Mouse (Mus musculus): Measurements from ENCODE around the gene Slc7a14. TPM values are rescaled to one million over a fixed set of nuclear protein-coding genes. Genes with fewer than 3 reads are reported as not detected.
A peak's percentile ranks its signal among the peaks of the same experiment; 100 is the strongest.

Slc7a14 gene
- total RNA-seq, 1 experiment from 2014 or later = not detected

DNA sequence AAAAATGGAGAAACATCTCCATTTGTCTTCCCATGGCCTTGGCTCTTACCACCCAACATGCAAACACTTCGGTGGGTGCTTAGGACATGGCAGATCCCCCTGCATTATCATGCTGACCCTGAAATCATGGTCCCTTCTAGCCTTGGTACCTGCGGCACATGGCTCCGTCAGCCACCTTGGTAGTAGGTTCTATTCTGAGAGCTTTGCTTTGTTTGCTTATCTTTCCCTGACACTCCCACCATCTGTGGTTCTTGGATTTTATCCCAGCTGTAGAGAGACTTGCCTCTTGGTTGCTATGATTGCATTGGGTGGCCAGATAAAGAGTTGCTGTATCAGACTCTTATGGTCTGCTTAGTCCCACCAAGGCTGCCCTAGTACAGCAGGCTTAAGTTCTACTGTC is 46.6 kb downstream of the Slc7a14 start:
- no peak for ATAC-seq (replicated peaks; ENCODE audit: low read depth, poor library complexity, severe bottlenecking)

DNA sequence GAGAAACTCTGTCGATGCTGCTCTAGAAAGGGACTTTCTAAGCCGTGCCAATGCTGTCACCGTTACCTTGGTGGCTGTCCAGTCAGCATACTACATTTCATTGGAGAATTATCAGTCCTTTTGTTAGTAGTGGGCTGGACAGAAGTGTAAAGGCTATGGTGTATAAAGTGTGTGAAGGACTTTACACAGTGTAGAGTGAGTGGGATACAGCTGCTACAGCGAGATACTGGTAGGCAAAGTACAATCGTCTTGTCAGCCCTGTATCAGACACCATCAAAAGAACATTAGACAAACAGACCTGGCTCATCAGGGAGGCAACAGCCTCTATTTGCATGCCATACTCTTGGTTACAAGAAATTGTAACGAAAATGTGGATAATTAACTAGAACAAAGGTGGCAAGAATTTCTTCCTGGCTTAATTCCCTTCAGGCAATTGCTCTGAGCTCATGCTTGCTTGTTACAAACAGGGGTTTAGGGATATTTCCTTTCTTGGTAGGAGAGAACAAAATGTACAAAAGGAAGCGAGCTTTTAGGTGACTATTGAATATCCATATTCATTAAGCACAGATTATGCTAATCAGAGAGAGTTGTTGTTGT is 48.7 kb downstream of the Slc7a14 start:
- ATAC-seq (replicated peaks; ENCODE audit: low read depth, poor library complexity, severe bottlenecking) = no peak

DNA sequence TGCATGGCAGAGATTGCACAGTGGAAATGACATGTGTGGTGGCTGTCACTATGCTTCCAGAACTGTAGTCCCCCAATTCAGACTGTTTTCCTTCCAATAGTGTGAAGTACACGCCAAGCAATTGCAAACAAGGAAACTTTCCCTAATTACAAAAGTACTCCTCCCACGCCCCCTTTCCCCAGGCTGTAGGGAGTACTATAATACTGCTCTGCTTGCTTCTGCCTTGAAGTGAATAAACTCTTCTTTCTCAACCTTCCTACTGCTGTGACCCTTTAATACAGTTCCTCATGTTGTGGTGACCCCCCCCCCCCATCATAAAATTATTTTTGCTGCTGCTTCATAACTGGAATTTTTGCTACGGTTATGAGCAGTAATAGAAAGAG is 49.2 kb downstream of the Slc7a14 start:
- ATAC-seq (replicated peaks; ENCODE audit: low read depth, poor library complexity, severe bottlenecking) = no peak

DNA sequence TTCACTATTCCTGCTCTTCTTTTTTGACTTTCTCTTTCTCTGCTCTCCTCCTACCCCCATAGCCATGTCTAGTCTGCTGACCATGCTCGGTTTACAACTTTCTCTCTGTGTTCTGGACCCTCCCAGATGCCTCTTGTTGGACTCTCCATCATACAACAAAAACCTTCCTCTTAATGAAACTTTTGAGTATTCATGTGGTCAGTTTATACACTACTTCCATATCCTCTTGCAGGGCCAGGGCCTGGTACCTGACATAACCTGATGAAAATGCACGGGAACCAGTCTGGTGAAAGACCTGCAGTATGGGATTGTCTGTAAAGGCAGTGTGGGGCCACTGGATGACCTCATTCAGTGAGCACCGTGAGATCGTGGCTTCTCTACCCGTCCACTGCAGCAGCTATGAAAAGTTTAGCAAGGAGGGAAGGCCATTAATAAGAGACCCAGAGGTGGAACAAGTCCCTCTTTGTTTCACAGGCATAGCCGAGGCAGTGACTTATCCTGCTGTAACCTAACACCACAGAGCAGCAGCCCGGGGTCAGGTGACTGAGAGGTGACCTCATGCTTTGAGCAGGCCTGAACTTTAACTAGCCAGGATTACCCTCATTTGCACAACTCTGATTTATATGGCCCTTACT is 49.7 kb downstream of the Slc7a14 start:
- no peak for ATAC-seq (replicated peaks; ENCODE audit: low read depth, poor library complexity, severe bottlenecking)

DNA sequence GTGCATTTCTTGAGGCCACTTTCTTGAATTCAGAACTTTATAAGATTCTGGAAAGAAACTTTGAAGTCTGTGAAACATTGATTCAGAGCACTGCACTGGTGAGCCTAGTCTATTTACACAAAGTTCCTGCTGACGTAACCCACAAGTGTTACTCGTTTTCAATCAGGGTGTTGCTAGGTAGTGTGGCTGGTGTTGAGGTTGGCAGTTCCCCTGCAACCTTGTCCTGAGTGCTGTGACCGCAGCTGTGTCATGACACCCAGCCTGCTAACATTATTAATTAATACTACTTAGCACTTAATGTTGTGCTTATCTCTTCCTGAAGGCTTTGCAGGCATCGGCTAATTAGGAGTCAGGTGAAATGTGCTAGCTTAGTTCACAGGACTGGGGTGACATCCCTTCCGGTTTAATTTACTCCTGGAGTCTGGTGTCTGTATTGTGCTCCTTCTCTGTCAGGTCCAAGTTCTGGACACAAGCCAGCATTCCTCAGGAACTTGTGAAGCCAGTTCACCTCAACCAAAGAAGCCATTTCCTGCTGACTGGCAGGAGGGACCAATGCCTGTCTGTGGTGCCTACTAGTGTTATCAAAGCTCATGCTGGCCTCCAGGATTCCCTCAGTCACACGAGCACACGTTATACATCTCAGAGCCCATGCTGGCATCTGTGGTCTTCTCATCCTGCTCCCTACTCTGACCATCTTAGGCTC is 50.5 kb downstream of the Slc7a14 start:
- peak; percentile 77 for ATAC-seq (replicated peaks; ENCODE audit: low read depth, poor library complexity, severe bottlenecking)

DNA sequence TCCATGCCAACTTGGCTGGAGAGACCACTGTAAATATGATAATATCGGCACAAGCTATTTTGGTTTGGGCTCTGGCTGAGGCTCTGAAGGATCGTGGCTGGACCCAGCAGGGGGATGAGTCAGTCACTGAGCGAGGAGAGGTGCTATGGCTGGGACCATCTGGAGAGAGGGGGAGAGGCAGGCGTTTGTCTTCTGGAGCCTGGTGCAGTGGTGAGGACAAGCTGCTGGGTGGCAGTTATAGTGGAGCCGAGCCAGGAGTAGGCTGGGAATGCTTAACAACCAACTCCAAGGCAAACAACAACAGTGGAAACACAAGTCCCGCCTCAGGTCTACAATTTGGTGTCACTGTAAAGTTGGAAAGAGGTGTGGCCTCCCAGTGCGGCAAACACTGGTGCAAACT is 55.8 kb downstream of the Slc7a14 start:
- ATAC-seq (replicated peaks; ENCODE audit: low read depth, poor library complexity, severe bottlenecking) = no peak

DNA sequence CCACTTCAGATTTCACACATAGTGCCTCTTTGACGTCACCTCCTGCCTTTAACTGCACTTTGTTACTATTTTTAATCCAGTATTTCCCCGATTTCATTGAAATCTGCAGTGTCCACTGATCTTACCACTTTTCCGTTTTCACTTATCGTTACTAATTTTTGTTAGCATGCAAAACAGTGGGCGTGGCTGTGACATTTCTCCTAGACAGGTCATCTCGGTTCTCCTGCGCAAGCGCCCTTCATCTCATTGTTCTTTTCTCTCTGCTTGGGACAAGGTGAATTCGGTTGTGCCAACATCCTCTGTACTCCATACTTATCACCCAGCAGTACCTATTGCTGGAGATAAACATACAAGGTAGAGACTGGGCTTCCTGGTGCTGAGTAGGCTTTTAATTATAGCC is 56.3 kb downstream of the Slc7a14 start:
- ATAC-seq (replicated peaks; ENCODE audit: low read depth, poor library complexity, severe bottlenecking) = no peak

DNA sequence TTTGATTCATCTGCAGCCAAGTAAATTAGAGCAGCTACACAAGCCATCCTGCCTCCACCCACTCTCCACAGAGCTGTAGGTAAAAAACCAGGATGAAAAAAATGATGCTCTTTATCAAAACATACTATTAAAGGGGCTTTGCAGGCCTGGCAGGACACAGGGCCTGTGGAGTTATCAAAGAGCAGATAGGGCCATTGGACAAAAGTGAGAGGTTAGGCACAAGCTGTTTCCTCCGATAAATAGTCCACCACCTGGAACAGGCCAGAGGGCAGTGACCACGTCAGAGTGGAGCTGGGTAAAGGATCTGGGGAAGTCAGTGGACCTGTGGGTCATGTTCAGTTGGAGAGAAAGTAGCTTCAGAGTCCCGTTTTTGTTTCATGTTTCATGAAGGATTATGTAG is 57.6 kb downstream of the Slc7a14 start:
- ATAC-seq (replicated peaks; ENCODE audit: low read depth, poor library complexity, severe bottlenecking) = no peak

DNA sequence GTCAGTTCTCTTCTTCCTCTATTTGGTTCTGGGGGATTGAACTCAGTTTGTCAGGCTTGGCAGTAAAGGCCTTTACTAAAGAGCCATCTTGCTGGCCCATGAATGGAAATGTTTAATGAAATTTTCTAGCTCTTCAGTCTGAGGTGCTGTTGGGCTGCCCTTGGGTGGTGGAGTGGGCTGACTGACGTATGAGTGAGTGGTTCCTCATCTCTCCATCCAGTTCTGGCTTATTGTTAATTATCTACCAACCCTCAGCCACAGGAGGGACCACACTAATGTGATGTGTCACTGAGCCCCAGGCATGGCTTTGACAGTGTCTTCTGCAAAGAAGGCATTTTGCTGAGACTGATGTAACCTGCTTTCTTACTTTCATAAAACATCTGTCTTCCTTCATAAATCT is 66.7 kb downstream of the Slc7a14 start:
- ATAC-seq (replicated peaks; ENCODE audit: low read depth, poor library complexity, severe bottlenecking) = no peak

DNA sequence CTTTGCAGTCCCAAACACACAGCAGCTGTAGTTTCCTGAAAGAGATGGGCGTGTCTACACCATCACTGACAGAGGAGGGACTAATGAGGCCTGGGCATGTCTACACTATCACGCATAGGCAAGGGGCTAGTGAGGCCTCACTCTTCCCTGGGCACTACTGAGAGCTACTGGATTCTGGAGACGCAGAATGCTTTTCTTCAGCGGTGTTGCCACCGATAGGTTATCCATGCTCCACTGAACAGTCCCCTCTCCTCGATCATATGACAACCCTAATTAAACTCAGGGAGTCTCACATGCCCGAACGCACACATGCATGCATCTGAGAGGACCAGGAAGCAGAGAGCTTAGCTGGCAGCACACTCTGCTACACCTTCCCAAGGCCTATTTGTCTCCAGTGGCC is 69.3 kb downstream of the Slc7a14 start:
- ATAC-seq (replicated peaks; ENCODE audit: low read depth, poor library complexity, severe bottlenecking) = no peak

DNA sequence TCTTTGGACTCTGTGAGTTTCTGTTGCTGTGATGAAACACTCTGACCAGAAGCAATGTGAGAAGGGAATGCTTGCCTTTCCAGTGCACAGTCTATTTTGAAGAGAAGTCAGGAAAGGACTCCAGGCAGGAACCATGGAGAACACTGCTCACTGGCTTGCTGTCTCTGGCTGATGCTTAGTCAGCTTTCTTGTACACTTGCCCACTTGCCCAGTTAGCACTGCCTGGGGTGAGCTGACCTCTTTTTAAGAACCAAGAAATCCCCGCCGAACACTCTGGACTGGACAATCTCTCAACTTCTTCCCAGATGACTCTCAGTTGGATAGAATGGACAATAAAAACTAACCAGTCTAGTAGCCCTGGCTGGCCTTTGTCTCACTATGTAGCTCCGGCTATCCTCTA is 70.5 kb downstream of the Slc7a14 start:
- ATAC-seq (replicated peaks; ENCODE audit: low read depth, poor library complexity, severe bottlenecking) = no peak

DNA sequence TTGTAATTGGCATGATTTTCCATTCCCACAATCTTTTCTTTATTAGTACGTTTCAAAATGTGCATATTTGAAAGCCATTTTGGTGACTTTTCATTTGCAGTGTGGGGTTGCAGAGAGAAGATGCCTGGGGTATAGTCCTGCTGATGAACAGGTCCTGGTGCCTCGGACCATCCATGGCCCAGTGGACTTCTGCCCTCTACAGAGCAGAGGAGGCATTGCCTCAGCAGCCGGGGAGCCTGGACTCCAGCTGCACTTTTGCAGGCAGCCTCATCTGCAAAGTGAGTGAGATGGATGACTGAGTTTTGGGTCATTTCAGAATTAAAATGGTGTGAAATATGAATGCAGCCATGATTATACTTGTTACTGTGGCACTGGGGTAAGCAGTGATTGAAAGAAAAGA is 72.2 kb downstream of the Slc7a14 start:
- peak; percentile 52; the same call in 1 of the 2 replicates for ATAC-seq (replicated peaks; ENCODE audit: low read depth, poor library complexity, severe bottlenecking)

DNA sequence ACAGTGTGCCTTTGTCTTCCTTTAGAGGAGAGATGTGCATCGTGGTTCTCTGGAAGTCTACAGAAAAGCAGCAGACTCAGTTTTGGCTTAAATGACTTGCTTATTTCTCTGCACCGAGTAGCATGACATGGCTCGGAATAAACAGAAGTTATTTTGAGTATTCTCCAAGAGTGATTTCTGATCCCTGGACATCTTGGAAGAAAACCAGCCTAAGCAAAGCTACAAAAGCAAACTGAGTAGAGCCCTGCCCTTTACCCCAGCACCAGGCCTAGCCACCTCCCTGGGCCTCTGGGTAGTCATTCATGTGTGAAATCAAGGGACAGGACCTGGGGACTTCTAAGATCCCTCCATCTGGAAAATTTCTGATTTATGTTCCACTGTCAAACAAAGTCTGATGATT is 74.0 kb downstream of the Slc7a14 start:
- ATAC-seq (replicated peaks; ENCODE audit: low read depth, poor library complexity, severe bottlenecking) = no peak

DNA sequence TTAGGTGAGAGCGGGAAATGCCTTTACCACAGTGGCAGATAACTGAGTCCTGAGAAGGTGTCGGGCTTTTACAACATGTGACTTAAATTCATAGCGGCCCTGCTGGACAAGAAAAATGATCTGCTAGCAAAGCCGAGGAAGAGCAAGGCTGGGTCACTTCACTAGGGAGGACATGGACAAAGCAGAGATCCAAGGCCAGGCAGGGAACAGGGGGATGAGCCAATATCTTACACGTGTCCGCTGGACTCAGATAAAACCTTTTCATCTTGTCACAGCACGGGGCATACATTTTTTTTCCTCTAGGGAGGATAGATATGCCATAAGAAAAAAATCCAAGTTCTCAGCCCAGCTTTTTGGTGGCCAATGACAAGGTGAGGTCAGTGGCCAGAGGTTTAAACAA is 75.8 kb downstream of the Slc7a14 start:
- ATAC-seq (replicated peaks; ENCODE audit: low read depth, poor library complexity, severe bottlenecking) = no peak

DNA sequence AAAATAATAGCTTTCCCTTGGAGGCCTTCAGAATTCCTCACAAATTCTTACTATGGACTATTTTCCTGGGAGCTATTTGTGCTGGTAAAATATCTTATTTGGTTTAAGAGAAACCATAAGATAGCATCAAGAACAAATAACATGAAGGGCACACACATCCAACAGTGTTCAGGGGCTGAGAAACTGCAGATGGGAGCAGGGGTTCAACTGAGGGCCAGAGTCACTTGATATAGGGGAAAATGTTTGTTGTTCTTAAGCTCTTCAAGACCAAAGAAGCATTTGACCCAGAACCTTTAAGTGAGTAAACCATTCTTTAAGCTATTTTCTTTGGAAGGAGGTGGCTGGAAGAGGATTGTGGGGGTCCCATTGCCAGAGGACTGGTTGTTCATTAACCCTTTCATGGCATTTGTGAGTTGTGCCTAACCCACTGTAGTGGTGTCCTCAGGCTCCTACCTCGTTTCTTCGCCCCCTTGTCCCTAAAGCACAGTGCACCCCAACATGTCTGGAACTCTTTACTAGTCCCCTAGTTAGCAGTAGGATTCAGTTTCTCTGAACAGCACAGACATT is 76.3 kb downstream of the Slc7a14 start:
- ATAC-seq (replicated peaks; ENCODE audit: low read depth, poor library complexity, severe bottlenecking) = no peak

DNA sequence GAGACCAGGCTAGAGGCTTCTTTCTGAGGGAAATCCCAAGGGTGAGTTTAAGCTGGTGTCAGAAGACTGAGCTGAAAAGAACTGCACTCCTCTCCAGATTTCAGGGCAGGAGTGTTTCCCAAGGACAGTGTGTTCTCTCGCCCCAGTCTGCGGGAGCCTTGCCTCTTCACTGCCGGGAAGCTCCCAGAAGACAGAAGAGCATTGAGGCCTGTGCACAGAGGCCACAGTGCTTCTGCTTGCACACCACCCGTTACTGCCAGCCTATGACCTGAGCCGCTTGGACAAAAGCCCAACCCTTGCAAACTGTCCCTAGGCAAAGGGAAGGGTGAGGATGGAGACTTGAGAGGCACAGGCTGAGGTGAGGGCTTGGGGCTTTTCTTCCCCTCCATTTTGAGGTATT is 80.9 kb downstream of the Slc7a14 start:
- ATAC-seq (replicated peaks; ENCODE audit: low read depth, poor library complexity, severe bottlenecking) = no peak

DNA sequence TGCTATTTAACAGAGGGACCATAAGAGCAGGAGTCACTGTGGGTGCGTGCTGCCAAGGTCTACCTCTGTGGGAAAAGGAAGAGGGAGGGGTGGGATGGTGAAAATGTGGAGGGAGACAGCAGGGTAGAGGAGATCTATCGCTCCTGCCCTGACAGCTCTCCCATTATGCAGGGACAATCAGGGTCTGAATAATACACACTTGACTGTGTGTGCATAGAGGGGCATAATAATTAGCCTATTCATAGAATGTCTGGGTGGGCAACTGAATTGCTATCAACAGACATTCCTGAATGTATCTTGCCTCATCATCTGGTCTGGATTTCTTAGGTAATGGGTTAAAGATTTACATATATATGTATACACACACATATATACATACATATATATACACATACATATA is 81.7 kb downstream of the Slc7a14 start:
- ATAC-seq (replicated peaks; ENCODE audit: low read depth, poor library complexity, severe bottlenecking) = no peak

DNA sequence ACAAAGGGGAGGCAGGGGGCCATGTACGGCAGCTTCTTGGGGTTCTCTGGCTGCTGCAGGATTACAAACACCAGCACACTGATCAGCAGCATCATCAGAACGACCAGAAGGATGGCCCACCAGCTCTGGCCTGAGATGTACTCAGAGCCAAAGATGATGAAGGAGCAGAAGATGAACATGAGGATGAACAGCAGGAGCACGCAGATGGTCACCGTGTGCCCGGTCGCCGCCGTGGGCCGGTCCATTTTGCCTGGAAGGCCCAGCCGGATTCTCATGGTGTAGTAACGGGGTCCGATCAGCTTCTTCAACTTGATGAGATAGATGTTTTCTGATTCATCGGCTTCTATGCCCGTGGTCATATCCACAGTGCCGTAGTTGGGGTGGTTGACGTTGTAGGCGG is 86.6 kb downstream of the Slc7a14 start:
- no peak for ATAC-seq (replicated peaks; ENCODE audit: low read depth, poor library complexity, severe bottlenecking)

DNA sequence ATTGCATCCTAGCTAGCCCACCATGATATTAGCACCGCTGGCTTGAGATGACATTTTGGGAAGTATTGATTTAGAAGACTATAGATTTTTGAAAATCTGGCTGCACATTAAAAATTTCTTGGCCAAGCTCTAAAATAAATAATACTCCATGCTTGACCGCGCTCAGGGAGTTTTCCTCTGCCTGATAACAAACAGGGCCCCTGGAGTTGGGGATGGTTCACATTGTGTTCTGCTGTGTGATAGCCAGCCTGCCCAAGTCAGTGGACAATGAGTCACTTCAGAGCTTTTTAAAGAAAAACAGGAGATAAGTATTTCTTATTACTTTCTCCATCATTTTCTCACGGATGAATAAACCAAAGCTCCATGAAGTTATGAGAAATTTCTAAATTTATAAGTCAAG is 90.1 kb downstream of the Slc7a14 start:
- no peak for ATAC-seq (replicated peaks; ENCODE audit: low read depth, poor library complexity, severe bottlenecking)

DNA sequence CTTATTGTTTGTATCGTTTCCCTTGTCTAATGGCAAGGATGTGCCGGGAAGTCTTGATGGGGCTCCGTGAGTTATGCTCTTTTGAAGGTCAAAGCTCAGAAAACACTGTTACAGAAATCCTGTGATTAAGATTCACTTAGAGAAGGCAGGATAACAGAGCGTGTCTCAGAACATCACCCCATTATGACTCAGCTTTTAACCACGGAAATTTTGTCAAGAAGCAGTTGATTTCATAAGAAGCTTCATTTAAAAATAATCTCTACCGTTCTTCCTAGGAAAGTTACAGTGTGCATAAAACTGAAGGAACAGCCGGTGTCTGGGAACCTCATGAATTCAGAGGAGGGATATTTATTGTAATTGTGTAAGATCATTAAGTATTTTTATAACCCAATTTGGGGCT is 90.7 kb downstream of the Slc7a14 start:
- ATAC-seq (replicated peaks; ENCODE audit: low read depth, poor library complexity, severe bottlenecking) = no peak

DNA sequence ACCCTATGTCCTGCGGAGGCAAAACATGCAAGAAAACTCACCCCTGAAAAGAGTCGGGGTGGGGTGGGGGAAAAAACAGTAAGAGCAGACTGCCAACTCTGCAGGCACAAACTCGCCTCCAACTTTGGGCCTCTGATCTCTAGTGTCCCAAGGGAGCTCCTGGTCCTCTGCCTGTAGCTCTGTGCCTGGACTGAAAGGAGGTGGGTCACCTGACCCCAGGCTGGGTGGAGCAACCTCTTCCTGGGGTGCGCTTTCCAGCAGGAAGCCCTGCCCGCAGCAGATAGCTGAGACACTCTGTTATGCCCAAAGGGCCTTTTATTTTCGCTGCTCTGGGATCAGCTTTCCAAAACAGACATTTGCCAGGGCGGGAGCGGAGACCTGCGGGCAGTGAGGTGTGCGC is 92.7 kb downstream of the Slc7a14 start:
- ATAC-seq (replicated peaks; ENCODE audit: low read depth, poor library complexity, severe bottlenecking) = no peak
